Mouse (Mus musculus) neural tube, embryonic 13.5 days (tissue): ENCODE data around the gene Pdzrn3. TPM values are rescaled to one million over a fixed set of nuclear protein-coding genes. Genes with fewer than 3 reads are reported as not detected.

Source experiments
- ATAC-seq: fragments of 200-750 bp; cut with Nextera tagmentation; 2 replicates; pipeline ENCODE4 v1.8.0; 2017; ENCODE audit warnings: low read depth, mild to moderate bottlenecking, moderate TSS enrichment, moderate library complexity
- H3K27ac ChIP-seq: fragments of 300-500 bp; sonication (generic); replicated peaks from 2 replicates; pipeline ENCODE4 v1.5.1; 2015; ENCODE audit warnings: moderate library complexity, mild to moderate bottlenecking, inconsistent platforms
- H3K27me3 ChIP-seq: fragments of 300-500 bp; sonication (generic); 2 replicates; pipeline ENCODE4 v1.6.1; 2015; ENCODE audit warnings: mild to moderate bottlenecking, inconsistent platforms
- H3K36me3 ChIP-seq: fragments of 300-500 bp; sonication (generic); 2 replicates; pipeline ENCODE4 v1.6.1; 2015; ENCODE audit warnings: mild to moderate bottlenecking, inconsistent platforms
- H3K4me1 ChIP-seq: fragments of 300-500 bp; sonication (generic); replicated peaks from 2 replicates; pipeline ENCODE4 v1.6.1; 2015; ENCODE audit warnings: inconsistent platforms
- H3K4me2 ChIP-seq: fragments of 300-500 bp; sonication (generic); 2 replicates; pipeline ENCODE4 v1.6.1; 2015; ENCODE audit warnings: inconsistent platforms, mild to moderate bottlenecking, moderate library complexity
- H3K4me3 ChIP-seq: fragments of 300-500 bp; sonication (generic); 2 replicates; pipeline ENCODE4 v1.5.1; 2015; ENCODE audit warnings: mild to moderate bottlenecking, inconsistent platforms
- H3K9ac ChIP-seq: fragments of 300-500 bp; sonication (generic); 2 replicates; pipeline ENCODE4 v1.6.1; 2015; ENCODE audit warnings: moderate library complexity, mild to moderate bottlenecking, inconsistent platforms
- H3K9me3 ChIP-seq: fragments of 300-500 bp; sonication (generic); 2 replicates; pipeline ENCODE4 v1.6.1; 2016; ENCODE audit warnings: inconsistent platforms
- WGBS: fragments of 180-500 bp; shearing (Covaris S2); methylation state at CpG from one replicate; pipeline ENCODE4 v1.1.7; 2015; 5-methylcytosine and 5-hydroxymethylcytosine counted together
- polyA plus RNA-seq: library from polyadenylated mRNA; unstranded; fragments of >200 nt; fragmentation: Nextera tagmentation; extraction: Ambion mirVana; gene quantifications from 2 replicates; pipeline ENCODE4 v1.2.1, GENCODE M21; 2015

Gene Pdzrn3
- polyA plus RNA-seq, 1 experiment from 2014 or later, result 25.5 TPM

- H3K27ac ChIP-seq, result no peak overlapping the region
- H3K9me3 ChIP-seq, result no peaks in the 10 kb centered on the region
- 89% methylated on average over 15 of the region's 15 CpGs for WGBS
- no peak overlapping the region for H3K4me3 ChIP-seq
- H3K4me2 ChIP-seq, result no peak overlapping the region
- H3K4me1 ChIP-seq, result peaks cover 15% of the 10 kb centered on the region
- no peak for ATAC-seq
- H3K36me3 ChIP-seq, result no peaks in the 10 kb centered on the region
- H3K27me3 ChIP-seq, result no peaks in the 10 kb centered on the region
- H3K9ac ChIP-seq, result no peak overlapping the region
Observed at GRCm38 (mm10) chr6:101297563-101298520, 79.9 kb downstream of the Pdzrn3 start.

GRCm38 (mm10) chr6:101296997-101297396, 80.7 kb downstream of the Pdzrn3 start:
- Histone ChIP-seq H3K4me1 (peaks cover 15% of the 10 kb centered on the region), H3K9me3 (no peaks in the 10 kb centered on the region), H3K4me2 (no peak overlapping the region), H3K9ac (no peak overlapping the region), H3K4me3 (no peak overlapping the region), H3K36me3 (no peaks in the 10 kb centered on the region), H3K27me3 (no peaks in the 10 kb centered on the region), H3K27ac (no peak overlapping the region)
- no peak for ATAC-seq
- WGBS, result 87% methylated on average over 8 of the region's 8 CpGs

- H3K27ac ChIP-seq, result no peak overlapping the region
- H3K9me3 ChIP-seq, result no peaks in the 10 kb centered on the region
- H3K36me3 ChIP-seq, result no peaks in the 10 kb centered on the region
- ATAC-seq, result no peak
- 63% methylated on average over 8 of the region's 8 CpGs for WGBS
- H3K9ac ChIP-seq, result no peak overlapping the region
- no peak overlapping the region for H3K4me3 ChIP-seq
- H3K27me3 ChIP-seq, result no peaks in the 10 kb centered on the region
- peaks cover 15% of the 10 kb centered on the region for H3K4me1 ChIP-seq
- H3K4me2 ChIP-seq, result no peak overlapping the region
Observed at GRCm38 (mm10) chr6:101296280-101296679, 81.4 kb downstream of the Pdzrn3 start.

- 86% methylated on average over 12 of the region's 12 CpGs for WGBS
- no peak overlapping the region for H3K27ac ChIP-seq
- H3K4me2 ChIP-seq, result no peak overlapping the region
- H3K4me1 ChIP-seq, result peaks cover 15% of the 10 kb centered on the region
- no peak overlapping the region for H3K9ac ChIP-seq
- no peaks in the 10 kb centered on the region for H3K36me3 ChIP-seq
- H3K27me3 ChIP-seq, result no peaks in the 10 kb centered on the region
- no peak for ATAC-seq
- no peak overlapping the region for H3K4me3 ChIP-seq
- no peaks in the 10 kb centered on the region for H3K9me3 ChIP-seq
Observed at GRCm38 (mm10) chr6:101293036-101293572, 84.6 kb downstream of the Pdzrn3 start.

- no peaks in the 10 kb centered on the region for H3K36me3 ChIP-seq
- 67% methylated on average over 2 of the region's 2 CpGs for WGBS
- H3K27me3 ChIP-seq, result 0 out of 2 replicates have a peak, but pooled peaks cover 4% of the 10 kb centered on the region
- H3K27ac ChIP-seq, result no peak overlapping the region
- no peak overlapping the region for H3K9ac ChIP-seq
- H3K9me3 ChIP-seq, result no peaks in the 10 kb centered on the region
- H3K4me2 ChIP-seq, result no peak overlapping the region
- no peak for ATAC-seq
- H3K4me1 ChIP-seq, result peaks cover 15% of the 10 kb centered on the region
- H3K4me3 ChIP-seq, result no peak overlapping the region
Observed at GRCm38 (mm10) chr6:101291944-101292343, 85.8 kb downstream of the Pdzrn3 start.

- ATAC-seq, result no peak
- H3K27ac ChIP-seq, result no peak overlapping the region
- H3K4me3 ChIP-seq, result no peak overlapping the region
- H3K9me3 ChIP-seq, result no peaks in the 10 kb centered on the region
- no peak overlapping the region for H3K9ac ChIP-seq
- peaks cover 11% of the 10 kb centered on the region; the same call in 1 of the 2 replicates for H3K27me3 ChIP-seq
- 75% methylated on average over 2 of the region's 2 CpGs for WGBS
- no peak overlapping the region for H3K4me2 ChIP-seq
- no peaks in the 10 kb centered on the region for H3K36me3 ChIP-seq
- no peaks in the 10 kb centered on the region for H3K4me1 ChIP-seq
Observed at GRCm38 (mm10) chr6:101290160-101290559, 87.5 kb downstream of the Pdzrn3 start.

- no peak overlapping the region for H3K9ac ChIP-seq
- no peaks in the 10 kb centered on the region for H3K36me3 ChIP-seq
- no peak overlapping the region for H3K4me3 ChIP-seq
- H3K4me2 ChIP-seq, result no peak overlapping the region
- H3K4me1 ChIP-seq, result peaks cover 4% of the 10 kb centered on the region
- no peaks in the 10 kb centered on the region for H3K9me3 ChIP-seq
- 81% methylated on average over 4 of the region's 4 CpGs for WGBS
- no peak for ATAC-seq
- H3K27me3 ChIP-seq, result peaks cover 11% of the 10 kb centered on the region; the same call in 1 of the 2 replicates
- no peak overlapping the region for H3K27ac ChIP-seq
Observed at GRCm38 (mm10) chr6:101289428-101289827, 88.3 kb downstream of the Pdzrn3 start.

GRCm38 (mm10) chr6:101287566-101288173, 90.0 kb downstream of the Pdzrn3 start:
- 59% methylated on average over 5 of the region's 5 CpGs for WGBS
- Histone ChIP-seq H3K36me3 (no peaks in the 10 kb centered on the region), H3K4me2 (no peak overlapping the region), H3K27ac (no peak overlapping the region), H3K4me1 (peaks cover 21% of the 10 kb centered on the region), H3K9ac (no peak overlapping the region), H3K27me3 (peaks cover 11% of the 10 kb centered on the region), H3K4me3 (no peak overlapping the region), H3K9me3 (no peaks in the 10 kb centered on the region)
- ATAC-seq, result no peak

- Histone ChIP-seq H3K4me2 (no peak overlapping the region), H3K9me3 (no peaks in the 10 kb centered on the region), H3K4me3 (no peak overlapping the region), H3K9ac (no peak overlapping the region), H3K36me3 (no peaks in the 10 kb centered on the region), H3K27ac (no peak overlapping the region), H3K4me1 (peaks cover 23% of the 10 kb centered on the region), H3K27me3 (peaks cover 11% of the 10 kb centered on the region)
- ATAC-seq, result no peak
- WGBS, result 80% methylated on average over 2 of the region's 2 CpGs
Observed at GRCm38 (mm10) chr6:101287077-101287476, 90.6 kb downstream of the Pdzrn3 start.

- ATAC-seq, result no peak
Observed at GRCm38 (mm10) chr6:101284368-101284955, 93.2 kb downstream of the Pdzrn3 start.

GRCm38 (mm10) chr6:101283891-101284290, 93.8 kb downstream of the Pdzrn3 start:
- 41% methylated on average over 3 of the region's 3 CpGs for WGBS
- Histone ChIP-seq H3K4me1 (peaks cover 46% of the 10 kb centered on the region), H3K4me3 (no peak overlapping the region), H3K36me3 (no peaks in the 10 kb centered on the region), H3K4me2 (no peak overlapping the region), H3K9me3 (no peaks in the 10 kb centered on the region), H3K27me3 (peaks cover 17% of the 10 kb centered on the region), H3K9ac (no peak overlapping the region), H3K27ac (no peak overlapping the region)
- ATAC-seq, result no peak

More at GRCm38 (mm10) chr6:101284368-101284955, 93.2 kb downstream of the Pdzrn3 start:
- Histone ChIP-seq H3K36me3 (no peaks in the 10 kb centered on the region), H3K4me2 (no peak overlapping the region), H3K4me3 (no peak overlapping the region), H3K27me3 (peaks cover 17% of the 10 kb centered on the region), H3K9ac (no peak overlapping the region), H3K4me1 (peaks cover 45% of the 10 kb centered on the region), H3K9me3 (no peaks in the 10 kb centered on the region), H3K27ac (no peak overlapping the region)
- 34% methylated on average over 6 of the region's 6 CpGs for WGBS

- Histone ChIP-seq H3K36me3 (no peaks in the 10 kb centered on the region), H3K4me3 (no peak overlapping the region), H3K27me3 (peaks cover 12% of the 10 kb centered on the region), H3K9ac (no peak overlapping the region), H3K4me1 (peaks cover 57% of the 10 kb centered on the region), H3K4me2 (no peak overlapping the region), H3K9me3 (no peaks in the 10 kb centered on the region), H3K27ac (no peak overlapping the region)
- WGBS, result 25% methylated on average over 3 of the region's 3 CpGs
- ATAC-seq, result no peak
Observed at GRCm38 (mm10) chr6:101281644-101282043, 96.1 kb downstream of the Pdzrn3 start.
